Mouse (Mus musculus) cerebellum, postnatal 4 days (tissue): ENCODE data around the gene Ptprh.
A peak's percentile ranks its signal among the peaks of the same experiment; 100 is the strongest.

ENCODE experiments used
- DNase-seq, 2 experiments: peaks; one replicate each; pipeline ENCODE4 v3.0.0; 2022; ENCODE audit warnings: low spot score in 2 of 2, mixed read lengths in 1 of 2

Ptprh gene

GRCm38 (mm10) chr7:4523205-4524130 is 80.4 kb downstream of the Ptprh start:
- no peak for DNase-seq

GRCm38 (mm10) chr7:4522292-4522691 is 81.5 kb downstream of the Ptprh start:
- no peak for DNase-seq

DNA sequence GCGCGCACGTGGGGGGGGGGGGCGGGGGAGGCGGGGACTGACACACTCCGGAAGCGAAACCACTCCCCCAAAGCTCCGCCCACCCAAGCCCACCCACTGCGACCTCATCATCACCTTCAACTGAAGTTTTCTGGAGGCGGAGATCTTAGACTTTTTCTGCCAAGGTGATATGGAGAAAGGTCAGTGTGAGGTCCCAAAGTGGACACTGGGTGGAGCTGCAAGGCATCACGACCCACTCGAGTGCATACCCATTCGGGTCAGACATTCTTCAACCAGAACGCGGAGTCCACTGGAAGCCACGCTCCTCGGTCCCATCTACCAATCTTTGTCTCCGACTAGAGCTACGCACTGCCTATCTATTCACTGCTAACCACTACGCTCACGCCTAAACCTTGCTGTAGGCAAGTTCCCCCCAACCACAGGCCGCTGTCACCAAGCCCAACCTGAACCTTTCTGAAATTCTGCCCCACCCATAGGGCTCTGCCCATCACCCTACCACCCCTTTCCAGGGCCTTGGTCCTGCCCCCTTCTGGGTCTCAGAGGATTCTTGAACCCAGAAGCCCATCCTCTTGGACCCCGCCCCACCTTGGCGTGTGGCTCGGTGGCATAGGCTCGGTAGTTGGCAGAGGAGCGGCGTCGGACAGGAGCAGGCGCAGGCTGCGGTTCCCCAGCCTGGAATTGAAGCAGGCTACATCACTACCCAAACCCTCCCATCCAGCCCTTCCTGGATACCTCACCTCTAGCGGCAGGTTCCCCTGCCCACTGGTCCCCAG is 82.4 kb downstream of the Ptprh start:
- DNase-seq: no peak

- no peak for DNase-seq
These were observed 85.4 kb downstream of the Ptprh start for GRCm38 (mm10) chr7:4518487-4518886.

DNA sequence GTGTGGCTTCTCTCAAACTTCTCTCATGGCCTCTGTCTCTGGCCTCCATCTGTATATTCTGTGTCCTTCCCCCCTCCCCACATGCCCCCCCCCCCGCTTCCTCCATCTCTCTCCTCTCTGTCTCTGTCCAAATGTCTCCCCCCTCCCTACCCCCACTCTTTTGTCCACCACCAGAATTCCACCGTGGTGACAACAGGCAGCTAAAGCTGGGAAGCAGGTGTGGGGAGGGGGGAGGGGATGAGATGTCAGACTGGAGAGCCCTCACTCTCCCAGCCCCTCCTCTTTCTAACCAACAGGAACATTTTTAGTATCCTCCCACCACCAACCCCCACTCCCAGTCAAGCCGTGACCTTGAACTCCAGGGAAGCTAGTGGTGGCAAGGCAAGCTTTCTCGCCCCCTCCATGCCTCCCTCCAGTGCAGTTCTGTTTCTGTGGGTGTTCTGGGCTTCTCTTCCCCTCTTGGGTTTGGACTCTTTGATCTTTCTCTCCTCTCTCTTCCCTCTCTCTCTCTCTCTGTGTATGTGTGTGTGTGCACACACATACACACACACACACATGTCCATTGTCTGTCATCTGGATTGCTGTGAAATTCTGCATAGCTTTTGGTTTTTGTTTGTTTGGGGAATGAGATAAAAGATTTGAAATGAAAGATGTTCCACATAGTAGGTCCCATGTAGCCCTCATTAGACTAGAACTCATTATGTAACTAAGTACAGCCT is 87.3 kb downstream of the Ptprh start, which contains the start of gene Tnnt1:
Tnnt1 (minus strand) TSS at position 51 of the 719 bp plus-strand sequence.
- no peak for DNase-seq

- no peak for DNase-seq
These were observed 88.0 kb downstream of the Ptprh start for GRCm38 (mm10) chr7:4515853-4516252.

GRCm38 (mm10) chr7:4513829-4514712 is 89.8 kb downstream of the Ptprh start:
- no peak for DNase-seq

GRCm38 (mm10) chr7:4513236-4513635 is 90.6 kb downstream of the Ptprh start:
- DNase-seq: no peak

DNA sequence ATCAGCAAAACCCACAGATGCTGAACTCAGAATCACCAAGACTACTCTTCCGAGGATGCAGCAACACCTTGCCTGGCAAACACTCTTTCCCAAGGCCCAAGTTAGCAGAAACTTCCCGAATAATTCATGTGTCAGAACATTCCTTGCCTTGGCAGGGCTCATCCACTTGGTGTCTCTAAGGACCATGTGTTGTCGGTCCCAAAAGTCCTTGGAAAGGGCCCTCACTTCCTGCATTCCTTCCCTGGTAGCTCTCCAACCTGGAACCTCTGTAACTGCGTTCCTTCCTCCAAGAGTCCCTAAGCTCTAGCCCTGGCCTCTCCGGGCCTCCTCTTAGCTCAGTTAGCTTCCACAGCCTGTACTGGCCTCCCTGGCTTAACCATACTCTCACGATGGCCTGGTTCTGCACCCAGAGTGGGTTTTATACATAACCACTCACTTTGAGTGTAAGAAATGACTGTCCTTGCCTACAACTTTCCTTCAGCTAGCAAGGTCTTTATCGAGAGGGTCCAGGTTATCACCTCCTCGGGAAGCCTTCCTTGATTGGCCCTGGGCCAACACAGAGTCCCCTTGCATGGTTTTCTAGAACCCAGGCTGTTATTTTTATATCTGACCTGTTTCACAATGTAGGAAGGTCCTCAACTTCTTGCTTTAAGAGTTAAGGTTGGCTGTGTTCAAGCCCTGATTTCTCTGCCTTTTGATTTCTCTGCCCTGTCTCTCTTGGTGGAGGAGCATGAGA is 92.2 kb downstream of the Ptprh start:
- no peak for DNase-seq

- peak; percentile 50 to 73 for DNase-seq
These were observed 93.8 kb downstream of the Ptprh start for GRCm38 (mm10) chr7:4509863-4510608.

DNA sequence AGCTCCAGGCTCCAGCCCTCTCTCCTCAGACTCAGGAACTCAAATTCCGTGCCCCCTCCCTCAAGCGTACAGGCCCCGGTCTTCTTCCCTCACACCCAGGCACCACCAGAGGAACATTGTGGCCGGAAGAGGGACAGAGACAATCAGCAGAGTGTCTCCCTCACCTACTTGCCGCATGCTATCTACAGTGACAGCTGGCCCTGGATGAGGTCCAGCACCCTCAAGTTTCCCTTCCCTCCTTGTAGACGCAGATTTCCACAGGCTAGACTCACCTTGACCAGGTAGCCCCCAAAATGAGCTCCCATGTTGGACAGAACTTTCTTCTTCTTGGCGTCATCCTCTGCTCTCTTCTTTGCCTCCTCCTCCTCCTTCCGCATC is 95.1 kb downstream of the Ptprh start:
- no peak for DNase-seq

DNA sequence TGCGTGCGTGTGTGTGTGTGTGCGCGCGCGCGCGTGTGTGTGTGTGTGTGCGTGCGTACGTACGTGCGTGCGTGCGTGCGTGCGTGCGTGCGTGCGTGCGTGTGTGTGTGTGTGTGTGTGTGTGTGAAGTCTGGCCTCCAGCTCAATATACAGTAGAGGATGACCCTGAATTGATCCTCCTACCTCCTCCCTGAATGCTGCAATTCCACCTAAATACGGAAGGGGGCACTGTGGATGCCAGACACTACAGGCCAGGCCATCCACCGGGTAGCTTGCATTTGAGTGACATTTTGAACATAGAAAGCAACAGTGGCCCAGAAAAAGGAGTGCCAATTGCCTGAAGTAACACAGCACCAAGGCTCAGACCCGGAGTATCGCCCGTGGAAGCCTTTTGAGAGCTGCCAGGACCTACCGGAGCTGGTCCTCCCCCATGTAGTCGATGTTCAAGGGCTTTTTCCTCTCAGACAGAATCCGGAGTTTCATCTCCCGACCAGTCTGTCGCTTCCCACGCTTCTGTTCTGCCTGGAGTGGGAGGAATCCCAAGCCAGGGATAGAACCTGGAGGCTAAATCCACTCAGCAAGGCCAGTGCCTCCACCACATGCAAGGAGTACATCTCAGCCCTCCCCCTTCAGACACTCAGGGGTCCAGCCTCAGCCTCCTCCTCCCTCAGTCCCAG is 95.6 kb downstream of the Ptprh start:
- DNase-seq: no peak

GRCm38 (mm10) chr7:4507220-4507619 is 96.6 kb downstream of the Ptprh start:
- DNase-seq: no peak

GRCm38 (mm10) chr7:4504646-4505435 is 99.0 kb downstream of the Ptprh start:
- no peak for DNase-seq

DNA sequence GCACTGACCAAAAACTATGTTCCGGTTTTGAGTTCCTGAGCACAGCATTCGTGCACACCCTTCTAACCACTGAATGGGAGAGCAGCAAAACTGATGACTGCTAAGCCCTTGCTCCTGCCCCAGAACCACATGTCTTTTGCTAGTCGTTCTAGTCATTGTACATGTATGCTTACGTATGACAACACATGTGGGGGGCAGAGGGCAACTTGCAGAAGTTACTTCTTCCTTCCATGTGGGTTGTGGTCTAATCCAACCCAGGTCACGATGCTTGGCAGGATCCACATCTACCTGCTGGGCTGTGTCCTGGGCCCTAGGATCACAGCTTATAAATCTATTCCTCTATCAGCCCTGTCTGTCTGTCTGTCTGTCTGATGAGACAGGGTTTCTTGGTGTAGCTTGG is 100.0 kb downstream of the Ptprh start:
- no peak for DNase-seq

- no peak for DNase-seq
These were observed 100.7 kb downstream of the Ptprh start for GRCm38 (mm10) chr7:4503100-4503499.

- DNase-seq: no peak
These were observed 101.3 kb downstream of the Ptprh start for GRCm38 (mm10) chr7:4502421-4503090.
